Mouse (Mus musculus) left cerebral cortex, postnatal 10 days (tissue): ENCODE data around the gene Hfm1. TPM values are rescaled to one million over a fixed set of nuclear protein-coding genes. Genes with fewer than 3 reads are reported as not detected.
A peak's percentile ranks its signal among the peaks of the same experiment; 100 is the strongest.

Experiments
- DNase-seq, 2 experiments: peaks; one replicate each; pipeline ENCODE4 v3.0.0; 2021 to 2022; ENCODE audit warnings: low spot score in 2 of 2, mixed read lengths in 1 of 2; ENCODE audit errors: extremely low spot score in 1 of 2
- intact Hi-C: fragments of 180-260 bp; cut with DNase I; formaldehyde crosslinking; loops from one replicate; pipeline ENCODE4 v1.15.1; 2025
- total RNA-seq, 2 experiments: library from RNA; stranded (reverse); gene quantifications; 2 replicates each; pipeline ENCODE4 v1.2.3; 2021

Hfm1 gene
- total RNA-seq, 2 experiments from 2014 or later: 2.7 TPM

DNA sequence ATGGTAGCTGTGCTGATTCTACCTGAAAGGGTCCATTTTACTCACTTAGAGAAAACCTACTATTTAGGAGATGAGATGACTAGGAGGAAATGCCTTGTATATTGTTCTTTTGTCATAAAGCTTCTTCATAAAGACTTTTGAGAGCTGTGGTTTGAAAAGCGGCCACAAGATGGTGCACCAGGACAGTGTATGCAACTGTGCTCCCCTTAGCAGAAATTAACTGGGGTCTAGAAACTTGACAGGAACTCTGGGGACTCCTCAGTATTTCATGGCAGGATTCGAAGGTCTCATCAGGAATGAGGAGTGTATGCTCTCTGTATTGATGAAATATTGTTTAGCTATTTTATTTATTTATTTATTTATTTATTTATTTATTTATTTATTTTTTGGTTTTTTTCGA, 65.7 kb downstream of the Hfm1 start:
- intact Hi-C loops: loop anchor here (1.0 to 5.0 kb wide), 2 partner anchors 107 to 460 kb away; no protein-coding TSS in a partner anchor
- peak; percentile 59 to 60 for DNase-seq

DNA sequence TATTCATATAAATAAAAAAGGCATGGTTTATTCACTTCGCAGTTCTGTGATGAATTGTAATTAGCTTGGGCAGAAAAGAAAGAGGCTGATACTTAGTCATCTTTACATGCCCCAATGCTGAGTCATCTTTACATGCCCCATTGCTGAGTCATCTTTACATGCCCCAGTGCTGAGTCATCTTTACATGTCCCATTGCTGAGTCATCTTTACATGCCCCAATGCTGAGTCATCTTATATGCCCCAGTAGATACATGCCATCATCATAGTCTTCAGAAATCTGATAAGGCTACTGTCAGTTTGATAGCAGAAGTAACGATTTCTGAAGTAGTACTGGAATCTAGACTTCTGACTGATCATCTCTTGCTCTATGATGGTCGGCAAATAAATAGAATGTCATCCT, 72.8 kb downstream of the Hfm1 start:
- intact Hi-C loops: no loop called here
- DNase-seq: no peak

DNA sequence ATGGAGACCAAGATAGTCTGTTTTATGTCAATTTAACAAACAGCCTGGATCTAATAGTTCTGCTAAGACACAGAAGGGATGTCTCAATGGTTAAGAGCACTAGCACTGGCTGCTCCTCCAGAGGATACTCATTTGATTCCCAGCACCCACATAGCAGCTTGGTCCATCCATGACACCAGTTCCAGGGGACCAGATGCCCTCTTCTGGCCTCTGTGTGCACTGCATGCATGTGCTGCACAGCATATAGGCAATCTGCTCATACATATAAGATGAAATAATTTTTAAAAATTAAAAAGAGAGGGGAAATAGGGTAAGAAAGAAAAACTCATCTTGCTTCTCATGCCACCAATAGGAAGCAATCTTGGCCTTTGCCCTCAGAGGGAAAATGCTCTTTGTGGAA, 79.1 kb downstream of the Hfm1 start:
- DNase-seq: no peak
- intact Hi-C loops: no loop called here

DNA sequence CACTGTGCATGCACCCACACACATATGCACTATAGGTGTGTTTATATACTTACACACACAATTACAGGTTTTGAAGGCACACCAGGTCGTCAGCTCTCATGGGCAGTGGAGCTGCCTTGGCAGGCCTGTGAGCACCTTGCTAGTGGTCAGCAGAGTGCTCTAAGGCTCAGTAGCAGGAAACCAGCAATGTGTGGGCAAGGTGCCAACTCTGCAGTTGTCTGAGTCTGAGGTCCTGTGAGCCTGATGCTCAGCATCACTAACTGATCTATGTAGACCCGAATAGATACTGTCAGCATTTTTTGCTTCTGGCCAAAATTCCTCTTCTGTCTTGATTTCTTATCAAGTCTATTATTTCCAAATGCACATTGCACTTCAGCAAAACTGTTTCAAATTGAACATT, 82.2 kb downstream of the Hfm1 start:
- peak in 1 of 2 experiments; percentile 43 for DNase-seq
- intact Hi-C loops: no loop called here

DNA sequence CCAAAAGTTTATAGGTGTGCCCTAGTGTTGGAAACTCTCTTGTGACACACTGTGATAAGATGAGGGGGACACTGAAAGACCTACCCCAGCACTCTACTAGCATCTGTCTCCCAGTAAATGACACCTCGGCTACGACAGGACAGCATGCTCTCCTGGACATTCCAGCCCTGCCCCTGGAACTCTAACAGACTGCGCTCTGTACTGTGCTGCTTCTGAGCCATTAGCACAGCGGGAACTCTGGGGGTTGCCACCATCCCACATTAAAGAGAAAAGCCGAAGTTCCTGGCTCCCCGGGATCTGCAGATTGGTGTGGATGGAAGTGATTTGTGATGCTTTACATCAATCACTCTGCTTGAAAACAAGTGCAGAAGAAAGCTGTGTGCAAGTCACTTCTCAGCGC, 93.1 kb downstream of the Hfm1 start:
- no peak for DNase-seq
- intact Hi-C loops: no loop called here

DNA sequence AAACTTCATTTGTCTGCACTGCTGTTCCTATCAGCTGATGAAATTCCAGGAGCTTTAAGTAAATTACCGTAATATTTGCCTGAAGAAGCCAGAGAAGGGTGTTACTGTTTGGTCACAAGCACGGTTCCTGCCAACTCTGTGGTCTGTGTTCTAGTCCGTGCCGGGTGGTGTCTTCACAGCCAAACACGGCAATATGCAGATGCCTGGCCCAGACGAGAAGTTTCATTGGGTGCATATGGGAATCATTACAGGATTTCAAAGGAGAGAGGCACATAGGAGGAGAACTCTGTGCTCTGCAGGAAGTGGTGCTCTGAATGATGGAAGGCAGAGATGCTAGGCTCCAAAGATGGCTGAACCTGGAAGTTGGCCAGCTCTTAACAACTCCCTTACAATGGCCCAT, 94.7 kb downstream of the Hfm1 start:
- intact Hi-C loops: no loop called here
- DNase-seq: no peak

DNA sequence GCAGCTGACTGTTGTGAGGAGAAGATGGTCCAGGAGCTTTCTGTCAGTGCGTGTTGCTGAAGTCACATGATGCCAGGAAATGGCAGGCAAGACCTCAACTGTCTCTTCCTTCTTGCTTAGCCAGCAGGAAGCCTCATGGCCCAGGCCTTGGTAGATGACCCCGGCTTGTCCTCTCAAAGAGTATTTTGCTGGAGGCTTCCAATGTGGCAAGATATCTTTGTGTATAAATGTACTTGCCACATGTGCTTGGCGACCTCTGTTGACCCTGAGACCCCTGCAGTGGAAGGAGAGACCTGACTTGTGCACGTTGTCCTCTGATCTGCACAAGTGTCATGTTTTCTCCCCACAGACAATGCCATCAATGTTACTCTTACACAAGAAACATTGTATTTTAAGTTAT, 95.3 kb downstream of the Hfm1 start:
- intact Hi-C loops: no loop called here
- no peak for DNase-seq

DNA sequence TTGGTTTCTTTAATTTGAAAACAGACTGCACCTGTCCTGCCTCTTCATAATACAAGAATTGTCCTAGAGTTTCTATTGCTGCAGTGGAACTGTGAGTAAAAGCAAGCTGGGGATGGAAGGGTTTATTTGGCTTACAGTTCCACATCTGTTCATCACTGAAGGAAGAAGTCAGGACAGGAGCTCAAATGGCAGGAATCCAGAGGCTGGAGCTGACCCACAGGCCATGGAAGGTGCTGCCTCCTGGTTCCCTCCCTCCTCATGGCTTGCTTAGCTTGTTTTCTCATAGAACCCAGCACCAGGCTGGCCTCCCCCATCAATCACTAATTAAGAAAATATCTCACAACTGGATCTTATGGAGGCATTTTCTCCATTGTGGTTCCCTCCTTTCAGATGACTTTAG, 99.4 kb downstream of the Hfm1 start:
- intact Hi-C loops: no loop called here
- no peak for DNase-seq

DNA sequence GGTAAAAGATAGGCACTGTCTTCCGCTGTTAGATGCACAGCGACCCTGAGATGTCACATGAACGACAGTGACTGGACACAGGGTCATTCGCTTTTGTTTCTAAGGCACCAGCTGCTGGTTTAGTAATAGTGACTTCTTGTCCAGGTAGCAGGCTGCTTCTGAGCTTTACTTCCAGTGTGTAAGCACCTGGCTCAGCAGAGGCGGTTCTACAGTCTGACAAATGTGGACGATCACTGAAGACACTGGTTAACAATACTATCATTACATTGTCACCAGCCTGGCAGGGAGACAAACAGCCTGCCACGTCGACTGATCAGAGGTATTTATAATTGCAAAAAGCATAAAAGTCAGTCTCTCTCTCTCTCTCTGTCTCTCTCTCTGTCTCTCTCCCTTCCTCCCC, 100.1 kb downstream of the Hfm1 start:
- intact Hi-C loops: no loop called here
- no peak for DNase-seq

DNA sequence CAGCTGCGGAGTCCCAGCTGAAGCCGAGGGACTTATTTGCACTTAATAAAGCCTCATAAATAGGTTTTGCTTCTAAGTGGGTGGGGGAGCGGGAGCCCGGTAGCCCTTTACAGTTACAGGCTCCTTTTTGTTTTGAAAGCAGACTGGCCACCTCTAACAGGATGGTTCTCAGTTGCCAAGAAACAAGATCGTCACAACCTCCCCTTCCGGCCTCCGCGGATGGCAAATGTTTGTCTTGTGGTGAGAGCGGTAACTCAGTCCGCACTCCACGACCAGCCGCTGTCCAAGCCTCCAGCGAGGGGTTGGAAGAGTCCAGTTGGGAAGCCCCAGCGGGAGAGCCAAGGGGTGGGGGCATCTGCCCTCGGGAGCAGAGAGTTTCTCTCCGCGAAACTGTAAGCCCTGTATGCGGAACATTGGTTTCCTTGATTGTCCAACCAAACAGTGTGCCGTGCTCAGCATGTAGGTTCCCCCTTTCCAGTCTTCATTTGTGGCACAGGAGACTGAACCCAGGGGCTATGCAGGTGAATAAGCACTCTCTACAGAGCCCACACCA, 100.7 kb downstream of the Hfm1 start:
- DNase-seq: peak; percentile 22 to 58
- intact Hi-C loops: no loop called here

DNA sequence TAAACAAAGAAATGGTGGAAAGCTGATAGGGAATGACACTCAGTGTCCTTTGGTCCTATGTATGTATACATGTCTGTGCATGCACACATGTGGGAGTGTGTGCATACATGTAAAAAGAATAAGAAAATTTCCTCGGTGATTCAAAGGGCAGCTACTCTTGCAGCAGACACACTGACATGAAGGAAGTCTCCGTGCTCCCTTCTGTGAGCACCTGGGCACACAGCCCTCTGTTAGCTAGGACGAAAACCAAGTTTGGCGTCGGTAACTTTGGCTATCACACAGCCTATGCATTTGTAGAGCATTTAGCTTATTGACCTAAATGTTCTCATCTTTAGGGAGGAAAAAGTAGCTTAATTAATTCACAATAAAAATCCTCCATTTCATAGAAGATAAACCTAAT, 101.4 kb downstream of the Hfm1 start:
- no peak for DNase-seq
- intact Hi-C loops: no loop called here

DNA sequence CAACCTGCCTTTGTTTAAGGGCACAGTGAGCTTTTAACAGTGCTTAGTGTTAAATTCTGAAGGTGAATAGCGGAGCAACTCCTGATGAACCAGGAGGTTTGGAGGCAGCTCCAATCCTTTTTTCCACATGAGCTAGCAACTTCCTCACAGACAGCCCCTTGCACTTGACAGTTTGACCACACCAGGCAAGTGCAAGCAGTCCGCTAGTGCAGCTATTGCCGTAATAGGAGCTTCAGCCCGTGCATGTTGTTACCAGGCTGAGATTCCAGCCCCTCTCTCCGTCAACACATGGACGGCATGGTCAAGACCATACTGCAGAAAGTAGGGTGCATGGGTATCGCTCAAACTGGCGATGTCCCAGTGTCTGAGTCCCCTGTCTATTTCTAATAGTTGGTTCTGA, 106.5 kb downstream of the Hfm1 start:
- intact Hi-C loops: no loop called here
- no peak for DNase-seq

DNA sequence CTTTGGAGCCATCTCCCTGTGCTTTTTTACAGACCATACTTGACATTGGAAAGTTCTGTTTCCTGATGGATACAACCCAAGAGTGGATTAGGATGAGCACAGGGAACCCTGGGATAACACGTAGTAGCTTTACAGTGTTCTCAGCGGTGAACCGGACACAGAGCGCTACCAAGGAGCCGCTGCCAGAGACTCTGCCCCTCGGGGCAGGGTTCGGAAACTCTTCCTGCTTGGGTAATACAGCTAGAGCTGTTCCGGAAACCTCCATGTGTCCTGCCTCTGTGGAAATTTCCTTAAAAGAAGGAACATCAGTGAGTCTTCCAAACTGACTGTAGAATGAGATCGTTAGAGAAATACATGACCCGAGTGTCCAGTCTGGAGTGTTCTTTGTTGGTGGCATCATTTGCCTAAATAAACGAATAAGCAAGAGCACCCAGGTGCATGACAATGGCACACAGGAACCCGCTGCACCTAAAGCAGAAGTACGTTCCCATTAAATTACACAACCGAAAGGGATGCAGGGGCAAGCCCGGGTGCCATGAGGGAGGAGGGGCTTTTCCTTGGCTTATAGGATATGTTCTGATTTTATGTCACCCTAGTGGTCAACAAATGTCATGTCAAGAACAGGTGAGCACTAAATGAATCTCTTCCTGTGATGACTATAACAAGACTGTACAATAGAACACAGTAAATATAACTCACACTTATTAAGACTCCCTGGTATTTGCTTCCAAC, 110.0 kb downstream of the Hfm1 start:
- intact Hi-C loops: no loop called here
- no peak for DNase-seq

DNA sequence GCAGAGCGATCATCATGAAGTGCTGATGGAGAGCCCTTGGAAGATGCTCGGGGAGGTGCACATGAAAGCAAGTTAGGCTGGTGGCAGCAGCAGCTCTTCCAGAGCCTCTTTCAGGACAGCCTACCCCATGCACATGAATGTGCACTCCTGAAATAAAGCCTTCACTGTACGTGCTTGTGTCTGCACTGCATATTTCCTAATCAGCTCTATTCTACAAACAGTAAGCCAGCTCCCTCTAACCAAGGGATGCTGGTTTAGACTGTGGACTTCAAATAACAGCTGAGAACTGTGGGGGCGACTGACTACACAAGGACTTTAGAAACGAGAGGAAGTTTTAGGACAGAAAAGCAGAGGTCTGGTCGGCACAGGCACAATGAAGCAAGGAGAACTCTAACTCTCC, 111.5 kb downstream of the Hfm1 start:
- intact Hi-C loops: no loop called here

DNA sequence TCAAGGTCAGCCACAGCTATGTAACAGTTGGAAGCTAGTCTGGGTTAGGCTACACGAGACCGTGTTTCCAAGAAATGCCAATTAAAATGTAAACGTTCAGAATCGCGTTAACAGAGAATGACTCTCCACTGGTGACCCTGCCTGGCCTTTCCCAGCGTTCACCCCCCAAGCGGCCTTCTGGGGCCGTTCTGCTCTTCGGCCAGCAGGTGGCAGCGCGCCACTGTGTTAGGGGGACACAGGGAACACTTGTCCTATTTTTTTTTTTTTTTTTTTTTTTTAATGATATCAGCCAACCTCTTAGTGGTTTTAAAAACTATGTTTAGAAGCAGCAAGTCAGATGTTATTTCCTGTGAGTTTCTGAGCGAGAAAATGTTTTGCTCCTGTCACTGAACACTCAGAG, 123.0 kb downstream of the Hfm1 start:
- intact Hi-C loops: loop anchor here (10.0 kb wide), 1 partner anchor 818 kb away; no protein-coding TSS in a partner anchor
- DNase-seq: peak; percentile 44 to 83

More for the DNA sequence above, 111.5 kb downstream of the Hfm1 start:
- DNase-seq: no peak

DNA sequence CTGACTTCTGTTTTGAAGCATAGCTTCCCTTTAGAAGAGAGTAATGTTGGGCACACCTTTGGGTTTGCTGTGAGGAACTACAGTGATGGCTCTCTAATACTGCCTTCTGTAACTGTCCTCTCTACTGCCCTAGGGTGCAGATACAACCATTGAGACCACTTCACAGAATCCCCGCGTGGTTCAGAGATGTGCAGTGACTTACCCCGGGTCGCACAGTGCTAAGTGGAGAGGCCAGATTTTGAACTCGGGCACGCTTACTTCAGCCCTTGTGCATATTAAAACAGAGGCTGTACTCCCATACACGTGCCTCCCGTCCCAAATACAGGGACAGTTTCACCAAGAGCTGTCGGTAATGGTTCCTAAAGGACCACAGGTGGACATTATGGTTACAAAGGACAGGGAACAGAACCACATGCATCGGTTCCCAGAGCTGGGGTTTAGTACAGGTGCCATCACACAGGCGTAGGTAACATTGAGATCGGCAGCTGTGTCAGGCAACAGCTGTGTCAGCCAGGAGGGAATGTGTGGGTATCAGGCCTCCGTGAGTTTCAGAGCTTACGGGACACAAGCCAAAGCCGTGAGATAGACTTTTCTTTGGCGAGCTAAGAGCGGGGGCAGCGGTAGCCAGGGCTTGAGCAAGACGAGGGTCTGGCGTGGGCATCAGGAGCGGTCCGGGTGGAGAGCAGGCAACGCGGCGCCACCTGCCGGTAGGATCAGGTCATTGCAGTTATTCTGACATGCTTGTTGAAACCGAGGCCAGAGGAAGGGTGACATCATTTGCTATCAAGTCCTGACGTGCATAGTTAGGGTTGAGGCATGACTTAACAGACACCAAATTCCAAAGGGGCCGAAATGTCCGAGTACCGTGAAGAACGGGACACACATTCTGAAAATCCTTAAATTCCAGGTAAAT, 124.0 kb downstream of the Hfm1 start:
- intact Hi-C loops: loop anchor here (10.0 kb wide), 1 partner anchor 817 kb away; no protein-coding TSS in a partner anchor

DNA sequence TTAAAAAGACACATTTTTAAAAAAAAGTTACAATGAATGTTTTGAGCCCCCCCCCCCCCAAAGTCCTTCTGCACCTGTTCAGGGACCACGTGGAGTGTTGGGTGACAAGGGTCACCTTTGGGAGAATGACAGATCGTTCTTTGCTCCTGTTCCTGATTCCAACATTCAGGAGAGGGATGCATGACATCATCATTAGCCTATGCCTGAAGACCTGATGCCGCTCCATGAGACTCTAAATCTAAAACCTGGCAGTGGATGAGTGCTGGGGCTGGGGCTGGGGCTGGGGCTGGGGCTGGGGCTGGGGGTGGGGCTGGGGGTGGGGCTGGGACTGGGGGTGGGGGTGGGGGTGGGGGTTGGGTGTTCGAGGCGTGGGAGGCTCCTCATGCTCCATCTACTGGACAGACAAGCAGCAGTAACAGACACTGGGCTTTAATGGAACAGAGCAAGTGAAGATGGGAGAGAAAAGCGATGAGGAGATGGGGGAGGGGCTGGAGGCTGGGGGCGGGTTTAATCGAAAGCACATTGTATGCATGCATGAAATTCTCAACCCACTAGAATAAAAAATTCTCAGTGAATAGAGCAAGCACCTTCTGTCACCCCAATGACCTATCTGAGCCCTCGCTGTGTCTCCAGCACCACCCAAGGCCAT, 124.8 kb downstream of the Hfm1 start:
- intact Hi-C loops: loop anchor here (10.0 kb wide), 1 partner anchor 817 kb away; no protein-coding TSS in a partner anchor
- DNase-seq: no peak

More for the DNA sequence above, 124.0 kb downstream of the Hfm1 start:
- DNase-seq: peak; percentile 88 to 92

DNA sequence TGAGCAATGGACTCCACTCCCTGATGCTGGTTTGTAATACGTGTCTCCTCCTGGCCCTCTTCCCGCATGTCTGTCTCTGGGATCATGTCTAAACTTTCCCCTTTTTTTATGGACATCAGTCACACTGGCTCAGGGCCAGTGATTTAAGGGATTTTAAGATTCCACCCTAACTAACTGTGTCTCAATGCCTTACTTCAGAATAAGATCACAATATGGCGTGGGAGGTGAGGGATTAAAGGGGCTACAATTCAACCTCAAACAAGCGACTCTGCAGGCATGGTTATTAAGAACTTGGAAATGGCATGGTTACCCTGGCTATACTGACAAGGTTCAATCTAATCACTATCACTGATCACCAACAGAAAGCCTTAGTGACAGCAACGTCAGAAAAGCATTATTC, 128.2 kb downstream of the Hfm1 start:
- intact Hi-C loops: no loop called here
- no peak for DNase-seq

DNA sequence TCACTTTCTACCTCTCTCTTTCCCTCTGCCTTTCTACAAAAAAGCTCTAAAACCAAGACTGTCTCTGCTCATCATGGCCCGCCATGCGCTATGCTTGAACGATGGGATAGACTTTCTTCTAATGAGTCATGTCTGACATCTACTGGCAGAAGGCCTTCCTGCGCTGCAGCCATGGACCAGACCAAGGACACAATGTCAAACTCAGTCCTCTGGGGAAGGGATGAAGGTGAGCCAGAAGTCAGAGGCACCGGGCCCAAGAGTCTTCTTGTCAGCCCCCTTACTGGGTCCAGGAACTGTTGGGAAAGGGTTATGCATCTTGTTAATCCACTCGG, 134.9 kb downstream of the Hfm1 start:
- intact Hi-C loops: no loop called here
- no peak for DNase-seq
